Mouse (Mus musculus) C2C12 (cell line): ENCODE results near the gene Rbfox3. TPM values are rescaled to one million over a fixed set of nuclear protein-coding genes. Genes with fewer than 3 reads are reported as not detected.

Source experiments
- H3K27me3 ChIP-seq: one replicate; pipeline ENCODE4 v1.6.1; 2011; ENCODE audit not compliant: control insufficient read depth, insufficient read depth, insufficient read length
- H3K36me3 ChIP-seq: one replicate; pipeline ENCODE4 v1.6.1; 2011; ENCODE audit not compliant: control insufficient read depth, insufficient read depth
- H3K4me3 ChIP-seq: one replicate; pipeline ENCODE4 v1.5.1; 2011; ENCODE audit warnings: mild to moderate bottlenecking, control low read depth; ENCODE audit not compliant: poor library complexity, insufficient read depth, severe bottlenecking
- H3K79me2 ChIP-seq: one replicate; pipeline ENCODE4 v1.6.1; 2011; ENCODE audit not compliant: control insufficient read depth, insufficient read depth
- H3K79me3 ChIP-seq: one replicate; pipeline ENCODE4 v1.6.1; 2011; ENCODE audit warnings: low read depth, control low read depth
- H3ac ChIP-seq: one replicate; pipeline ENCODE3; 2011; ENCODE audit warnings: low read depth; ENCODE audit not compliant: control insufficient read depth, insufficient read length
- CEBPB ChIP-seq: IDR thresholded peaks from one replicate; pipeline ENCODE4 v1.6.1; 2011; ENCODE audit warnings: low read depth, mild to moderate bottlenecking, control low read depth, moderate library complexity
- CTCF ChIP-seq: IDR thresholded peaks from one replicate; pipeline ENCODE4 v1.5.1; 2011; ENCODE audit not compliant: control insufficient read depth, insufficient read depth, insufficient read length
- FOSL1 ChIP-seq: IDR thresholded peaks from one replicate; pipeline ENCODE4 v1.8.0; 2011; ENCODE audit warnings: mild to moderate bottlenecking, low read length; ENCODE audit not compliant: poor library complexity, insufficient read depth, severe bottlenecking
- MAX ChIP-seq: IDR thresholded peaks from one replicate; pipeline ENCODE4 v1.6.1; 2011; ENCODE audit warnings: mild to moderate bottlenecking, control low read depth
- MYOD1 ChIP-seq: IDR thresholded peaks from one replicate; pipeline ENCODE4 v1.6.1; 2011; ENCODE audit warnings: low read depth; ENCODE audit not compliant: control insufficient read depth, insufficient read length
- MYOG ChIP-seq: IDR thresholded peaks from one replicate; pipeline ENCODE4 v1.6.1; 2011; ENCODE audit not compliant: control insufficient read depth, insufficient read length; ENCODE audit errors: extremely low read depth
- USF1 ChIP-seq: IDR thresholded peaks from one replicate; pipeline ENCODE4 v1.6.1; 2011; ENCODE audit warnings: low read depth, mild to moderate bottlenecking, control low read depth, moderate library complexity
- polyA plus RNA-seq: library from polyadenylated mRNA; unstranded; fragments of >200 nt; fragmentation: generic; extraction: Trizol; gene quantifications from one replicate; pipeline ENCODE4 v1.2.1, GENCODE M21; 2012; ENCODE audit warnings: missing spikeins

Rbfox3 gene
- polyA plus RNA-seq, 1 experiment, result not detected

DNA sequence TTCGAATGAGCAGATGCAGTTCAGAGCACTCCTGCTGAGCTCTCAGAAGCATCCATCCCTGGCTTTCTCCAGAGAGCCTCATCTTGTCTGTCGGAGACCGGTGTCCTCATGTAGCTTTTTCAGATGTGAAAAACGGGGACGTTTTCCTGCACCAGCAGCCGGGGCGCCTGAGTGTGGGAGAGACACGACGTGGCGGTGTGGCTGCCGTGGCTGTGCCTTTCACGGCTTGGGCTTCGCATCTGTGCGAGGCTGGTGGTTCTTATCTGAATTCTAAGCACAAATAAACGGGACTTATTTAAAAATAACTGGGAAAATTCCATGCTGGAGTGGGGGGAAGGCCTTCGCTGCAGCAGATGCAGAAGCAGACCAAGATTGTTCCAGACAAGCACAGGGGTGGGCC, 26.3 kb downstream of the Rbfox3 start:
- Histone ChIP-seq H3K79me2 (no peaks in the 10 kb centered on the region), H3ac (no peak overlapping the region), H3K4me3 (no peak overlapping the region), H3K79me3 (no peaks in the 10 kb centered on the region), H3K27me3 (peaks cover 58% of the 10 kb centered on the region), H3K36me3 (no peaks in the 10 kb centered on the region)
- TF ChIP-seq MYOG, result no peak
- TF ChIP-seq USF1, result no peak
- TF ChIP-seq CEBPB, result no peak
- no peak for TF ChIP-seq FOSL1
- no peak for TF ChIP-seq CTCF
- TF ChIP-seq MYOD1, result no peak
- no peak for TF ChIP-seq MAX

DNA sequence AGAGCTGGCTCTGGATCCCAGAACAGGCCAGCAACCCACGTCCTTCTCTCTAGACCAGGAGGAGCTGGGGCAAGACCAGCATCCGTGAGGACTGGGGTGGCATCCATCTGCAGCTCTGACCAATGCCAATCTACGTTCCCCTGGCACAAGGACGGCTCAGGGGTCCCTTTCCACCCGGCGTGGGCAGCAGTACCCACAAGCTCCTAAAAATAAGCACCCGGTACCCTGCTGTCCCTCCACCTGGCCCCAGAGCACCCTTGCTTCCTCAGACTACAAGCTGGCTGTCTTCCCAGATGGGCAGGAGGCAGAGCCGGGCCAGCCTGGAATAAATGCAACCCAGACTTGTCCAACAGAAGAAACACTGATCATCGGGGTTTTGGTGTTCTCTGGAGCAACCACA, 28.3 kb downstream of the Rbfox3 start:
- no peaks in the 10 kb centered on the region for H3K79me2 ChIP-seq
- H3K27me3 ChIP-seq, result peaks cover 56% of the 10 kb centered on the region
- H3K79me3 ChIP-seq, result no peaks in the 10 kb centered on the region
- H3ac ChIP-seq, result no peak overlapping the region
- no peak overlapping the region for H3K4me3 ChIP-seq
- H3K36me3 ChIP-seq, result no peaks in the 10 kb centered on the region
- TF ChIP-seq MYOG, result no peak

DNA sequence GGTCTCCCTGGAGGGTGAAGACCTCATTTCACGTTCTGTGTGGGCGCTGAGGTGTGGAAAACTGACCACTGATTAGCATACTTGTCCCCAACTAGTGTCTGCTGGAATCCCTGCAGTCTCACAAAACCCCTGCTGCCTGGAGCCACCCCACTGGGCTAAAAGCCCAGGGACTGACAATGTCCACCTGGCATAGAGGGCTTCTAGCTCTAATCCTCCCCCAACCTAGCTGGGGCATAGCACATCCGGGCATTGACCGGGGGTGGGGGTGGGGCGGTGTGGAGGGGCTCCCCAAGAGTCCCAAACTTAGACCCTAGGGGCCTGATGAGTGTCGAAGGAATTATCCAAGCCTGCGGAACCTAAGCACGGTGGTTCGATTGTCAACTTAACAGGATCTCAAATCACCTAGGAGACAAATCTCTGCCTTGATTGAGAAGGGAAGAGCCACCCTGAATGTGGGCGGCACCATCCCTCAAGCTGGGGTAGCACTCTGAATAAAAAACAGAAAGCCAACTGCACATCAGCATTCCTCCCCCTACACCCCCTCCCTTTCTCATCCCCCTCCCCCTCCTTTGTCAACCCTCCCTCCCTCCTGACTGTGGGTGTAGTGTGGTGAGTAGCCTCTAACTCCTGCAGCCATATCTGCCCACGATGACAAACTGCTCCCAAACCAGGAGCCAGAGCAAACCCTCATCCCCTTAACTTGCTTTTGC, 29.5 kb downstream of the Rbfox3 start:
- Histone ChIP-seq H3K4me3 (no peak overlapping the region), H3K79me2 (no peaks in the 10 kb centered on the region), H3K36me3 (no peaks in the 10 kb centered on the region), H3ac (no peak overlapping the region), H3K27me3 (peaks cover 66% of the 10 kb centered on the region), H3K79me3 (no peaks in the 10 kb centered on the region)
- no peak for TF ChIP-seq MYOG
- no peak for TF ChIP-seq MYOD1
- no peak for TF ChIP-seq CTCF
- TF ChIP-seq USF1, result no peak
- TF ChIP-seq MAX, result no peak
- no peak for TF ChIP-seq FOSL1
- no peak for TF ChIP-seq CEBPB

DNA sequence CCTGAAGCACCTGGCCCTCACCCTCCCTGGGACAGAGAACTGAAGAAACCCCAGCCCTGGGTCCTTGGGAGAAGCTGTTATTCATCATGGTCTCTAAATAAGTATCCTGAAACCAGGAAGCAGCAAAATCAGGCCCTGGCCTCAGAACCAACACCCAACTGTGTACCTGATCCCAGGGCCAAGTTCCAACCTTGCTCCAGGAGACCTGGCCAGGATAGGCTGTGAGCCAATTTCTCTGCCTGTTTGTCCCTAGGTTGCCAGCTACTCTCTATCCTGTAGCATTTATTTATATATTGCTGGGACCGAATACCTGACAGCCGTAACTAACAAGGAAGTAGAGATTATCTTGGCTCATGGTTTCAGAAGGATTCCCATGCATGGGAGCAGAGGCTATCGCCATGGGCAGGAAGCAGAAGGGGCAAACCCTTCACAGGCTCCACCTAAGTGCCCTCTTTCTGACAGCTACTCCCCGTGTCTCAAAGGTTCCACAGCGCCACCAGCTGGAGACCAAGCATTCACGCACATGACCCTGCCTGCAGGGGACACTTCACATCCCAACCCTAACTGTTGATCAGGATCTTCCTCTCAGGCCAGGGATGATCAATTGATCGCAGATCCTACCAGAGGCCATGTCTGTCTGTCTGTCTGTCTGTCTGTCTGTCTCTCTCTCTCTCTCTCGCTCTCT, 31.8 kb downstream of the Rbfox3 start:
- no peak overlapping the region for H3K4me3 ChIP-seq
- no peaks in the 10 kb centered on the region for H3K79me2 ChIP-seq
- no peaks in the 10 kb centered on the region for H3K36me3 ChIP-seq
- H3K27me3 ChIP-seq, result peaks cover 74% of the 10 kb centered on the region
- H3K79me3 ChIP-seq, result no peaks in the 10 kb centered on the region
- no peak for TF ChIP-seq MAX
- TF ChIP-seq USF1, result no peak
- no peak for TF ChIP-seq CTCF
- TF ChIP-seq FOSL1, result no peak
- no peak for TF ChIP-seq MYOD1
- no peak for TF ChIP-seq CEBPB
- TF ChIP-seq MYOG, result no peak
- H3ac ChIP-seq, result no peak overlapping the region

DNA sequence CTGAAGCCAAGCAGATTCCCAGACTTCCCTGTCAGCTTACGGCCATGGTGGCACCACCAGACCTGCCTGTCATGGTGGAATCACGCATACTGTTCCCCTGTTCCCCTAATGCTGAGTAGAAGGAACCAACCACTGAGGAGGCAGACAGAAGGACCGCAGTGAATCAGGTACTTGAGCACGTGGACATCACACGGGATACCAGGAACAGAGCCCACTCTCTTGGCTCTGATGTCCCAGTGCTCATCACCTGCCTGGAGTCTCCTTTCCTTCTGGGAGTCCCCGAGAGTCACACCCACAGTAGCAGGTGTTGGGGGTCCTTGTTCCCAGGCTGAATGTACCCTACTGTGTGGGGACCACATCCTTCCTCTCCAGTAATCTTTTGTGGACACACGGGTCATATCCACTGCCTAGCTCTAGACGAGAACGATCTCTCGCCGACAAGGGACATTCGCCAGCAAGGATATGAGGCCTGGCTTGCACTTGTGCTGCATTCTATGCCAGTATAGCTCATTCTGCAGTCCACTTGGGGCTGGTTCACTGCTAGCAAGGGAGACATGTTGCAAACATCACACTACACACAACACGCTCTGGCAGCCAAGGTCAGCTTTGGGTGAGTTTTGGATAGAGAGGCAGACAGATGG, 32.7 kb downstream of the Rbfox3 start:
- no peaks in the 10 kb centered on the region for H3K79me3 ChIP-seq
- H3K4me3 ChIP-seq, result no peak overlapping the region
- H3K27me3 ChIP-seq, result peaks cover 72% of the 10 kb centered on the region
- no peaks in the 10 kb centered on the region for H3K36me3 ChIP-seq
- H3ac ChIP-seq, result no peak overlapping the region
- no peaks in the 10 kb centered on the region for H3K79me2 ChIP-seq
- TF ChIP-seq CEBPB (no peak), USF1 (no peak), MAX (no peak), MYOD1 (no peak), CTCF (no peak), FOSL1 (no peak), MYOG (no peak)
